ENCODE assay signal across 12 mouse cellular contexts in the genomic region with DNA sequence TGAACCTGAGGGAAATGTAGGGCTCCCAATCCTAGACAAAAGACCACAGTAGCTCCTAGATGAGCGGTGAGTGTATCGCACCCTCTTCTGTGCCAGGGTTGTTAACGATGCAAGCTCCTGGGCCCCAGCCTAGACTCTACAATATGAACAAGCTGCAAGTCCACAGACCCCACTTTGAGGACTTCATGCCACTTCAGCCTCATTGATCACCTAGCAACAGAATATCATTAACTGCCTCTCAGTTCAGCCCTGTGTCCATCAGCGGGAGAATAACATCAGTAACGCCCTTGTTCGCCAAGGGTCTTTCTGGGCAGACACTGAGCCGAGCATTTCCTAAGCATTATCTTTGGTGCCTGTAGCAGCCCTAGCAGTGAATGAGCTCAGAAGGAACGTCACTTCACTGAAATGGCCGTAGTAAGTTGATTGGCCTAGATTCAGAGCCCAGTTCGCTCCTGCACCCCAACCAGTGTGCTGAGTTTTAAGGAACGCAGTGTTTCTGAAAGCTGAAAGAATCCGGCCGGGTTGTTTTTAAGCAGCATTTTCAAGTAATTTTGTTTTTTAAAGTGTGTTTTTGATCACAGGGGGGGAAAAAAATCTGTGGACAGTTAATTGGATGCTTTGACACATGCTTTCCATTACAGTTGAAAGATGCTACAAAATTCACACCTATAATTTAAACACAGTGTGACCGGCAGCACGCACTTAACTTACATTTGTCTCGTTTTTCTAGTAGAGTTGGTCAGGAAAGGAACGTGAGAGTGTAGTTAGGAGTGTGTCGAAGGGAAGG. TPM values are rescaled to one million over a fixed set of nuclear protein-coding genes. Genes with fewer than 3 reads are reported as not detected.
DNase-seq lines count a peak whose midpoint lies in the region; ATAC-seq and TF ChIP-seq lines count a peak whose summit lies in the region.
"Had no signal": no experiment of that assay in that cellular context is flagged by ENCODE, and none has a peak within 500 bp of the region (broad histone marks: within the 10 kb centered on the region; RNA-seq: fewer than 3 reads in every experiment).

No protein-coding gene starts in this region.

- no peaks in the 10 kb centered on the region for H3K27me3 ChIP-seq in embryonic facial prominence, embryonic 14.5 days (replicated peaks; ENCODE audit: control insufficient read depth, insufficient read depth, low read length)
- no peaks in the 10 kb centered on the region for H3K27me3 ChIP-seq in hindbrain, postnatal 0 days (ENCODE audit: insufficient read depth, low read length)
- peaks cover 28% of the 10 kb centered on the region for H3K27me3 ChIP-seq in midbrain, embryonic 11.5 days (ENCODE audit: control insufficient read depth, insufficient read depth, low read length)
- H3K27me3 ChIP-seq: heart, embryonic 12.5 days had no signal

- no peak overlapping the region for H3K4me2 ChIP-seq in embryonic facial prominence, embryonic 14.5 days (ENCODE audit: low read depth, low read length)
- H3K4me2 ChIP-seq in hindbrain, postnatal 0 days (ENCODE audit: low read depth, low read length): no peak overlapping the region
- peak overlapping the region; percentile 10; the same call in 1 of the 2 replicates for H3K4me2 ChIP-seq in midbrain, embryonic 11.5 days
- H3K4me2 ChIP-seq: heart, embryonic 12.5 days had no signal

- TF ChIP-seq CTCF in cortical plate, adult 2 months (IDR thresholded peaks at IDR 0.05; ENCODE audit: extremely low read depth, insufficient read depth, low read length): no peak
- no peak for TF ChIP-seq CTCF in hindbrain, postnatal 0 days (IDR thresholded peaks at IDR 0.05; ENCODE audit: low read depth)

- peak overlapping the region; percentile 64 for H3K27ac ChIP-seq in cortical plate, adult 2 months (ENCODE audit: insufficient read depth, low read length)
- no peak overlapping the region for H3K27ac ChIP-seq in embryonic facial prominence, embryonic 14.5 days (replicated peaks; ENCODE audit: low read depth, low read length)
- peak overlapping the region; percentile 28; the same call in 1 of the 2 replicates for H3K27ac ChIP-seq in hindbrain, postnatal 0 days
- peak overlapping the region; percentile 49 for H3K27ac ChIP-seq in midbrain, embryonic 11.5 days (ENCODE audit: low read depth, low read length)
- H3K27ac ChIP-seq: kidney, postnatal 0 days had no signal

- no peak overlapping the region for H3K9ac ChIP-seq in embryonic facial prominence, embryonic 14.5 days (ENCODE audit: low read depth, low read length)
- H3K9ac ChIP-seq in hindbrain, postnatal 0 days (replicated peaks; ENCODE audit: low read length): no peak overlapping the region
- no peak overlapping the region for H3K9ac ChIP-seq in midbrain, embryonic 11.5 days (ENCODE audit: low read length)
- H3K9ac ChIP-seq: heart, embryonic 12.5 days had no signal

- H3K4me3 ChIP-seq in cortical plate, adult 2 months (ENCODE audit: insufficient read depth, low read length): no peak overlapping the region
- H3K4me3 ChIP-seq in embryonic facial prominence, embryonic 14.5 days (ENCODE audit: low read depth, low read length): no peak overlapping the region
- no peak overlapping the region for H3K4me3 ChIP-seq in hindbrain, postnatal 0 days (ENCODE audit: low read length)
- no peak overlapping the region for H3K4me3 ChIP-seq in midbrain, embryonic 11.5 days (ENCODE audit: low read depth, low read length)
- H3K4me3 ChIP-seq: heart, embryonic 12.5 days had no signal

- 76% methylated on average over 18 of the region's 18 CpGs for WGBS in embryonic facial prominence, embryonic 14.5 days
- 34% methylated on average over 18 of the region's 18 CpGs for WGBS in hindbrain, postnatal 0 days
- WGBS in midbrain, embryonic 11.5 days: 41% methylated on average over 18 of the region's 18 CpGs

- ATAC-seq in embryonic facial prominence, embryonic 14.5 days (ENCODE audit: low read depth): peak; percentile 41; the same call in 1 of the 2 replicates
- peak; percentile 97 for ATAC-seq in hindbrain, postnatal 0 days
- peak; percentile 94 for ATAC-seq in midbrain, embryonic 11.5 days (ENCODE audit: low FRiP score)
- ATAC-seq in erythroblast, adult 5-6 weeks (replicated peaks; ENCODE audit: low FRiP score, poor library complexity, severe bottlenecking): no peak

- no peak for TF ChIP-seq POLR2A in cortical plate, adult 2 months (IDR thresholded peaks at IDR 0.05; ENCODE audit: extremely low read depth, insufficient read depth, low read length)

- no peaks in the 10 kb centered on the region for H3K9me3 ChIP-seq in embryonic facial prominence, embryonic 14.5 days (ENCODE audit: control insufficient read depth, low read length)
- H3K9me3 ChIP-seq in hindbrain, postnatal 0 days (ENCODE audit: low read length): no peaks in the 10 kb centered on the region
- no peaks in the 10 kb centered on the region for H3K9me3 ChIP-seq in midbrain, embryonic 11.5 days (ENCODE audit: control insufficient read depth, low read length)
- H3K9me3 ChIP-seq: heart, embryonic 12.5 days had no signal

- DNase-seq in embryonic facial prominence, embryonic 14.5 days (ENCODE audit: low spot score): no peak
- DNase-seq in hindbrain, postnatal 0 days (ENCODE audit: low spot score): peak; percentile 82
- DNase-seq in midbrain, embryonic 11.5 days (ENCODE audit: low spot score, missing footprints): peak; percentile 93
- no peak for DNase-seq in kidney, adult 8-10 months
- DNase-seq in natural killer cell, adult 2 months (ENCODE audit: low spot score in 2 of 2): no peak
- DNase-seq in gastrocnemius, adult 18-20 months (ENCODE audit: low spot score): no peak
- DNase-seq: lung, adult 2 months; thymus, adult 18-20 months had no signal

- no peaks in the 10 kb centered on the region for H3K36me3 ChIP-seq in embryonic facial prominence, embryonic 14.5 days (ENCODE audit: control insufficient read depth, insufficient read depth, low read length)
- no peaks in the 10 kb centered on the region for H3K36me3 ChIP-seq in hindbrain, postnatal 0 days (ENCODE audit: insufficient read depth, low read length)
- no peaks in the 10 kb centered on the region for H3K36me3 ChIP-seq in midbrain, embryonic 11.5 days (ENCODE audit: control insufficient read depth, insufficient read depth, low read length)
- H3K36me3 ChIP-seq: heart, embryonic 12.5 days had no signal

- peaks cover 2% of the 10 kb centered on the region for H3K4me1 ChIP-seq in cortical plate, adult 2 months (ENCODE audit: control insufficient read depth, insufficient read depth, low read length)
- peaks cover 7% of the 10 kb centered on the region for H3K4me1 ChIP-seq in embryonic facial prominence, embryonic 14.5 days (ENCODE audit: control insufficient read depth, insufficient read depth, low read length)
- peaks cover 3% of the 10 kb centered on the region for H3K4me1 ChIP-seq in hindbrain, postnatal 0 days (ENCODE audit: insufficient read depth, low read length)
- peaks cover 15% of the 10 kb centered on the region for H3K4me1 ChIP-seq in midbrain, embryonic 11.5 days (ENCODE audit: control insufficient read depth, insufficient read depth, low read length)

RNA-seq across cellular contexts. Expression of gene Bcl10, which starts 32.1 kb away (rescaled TPM):
- 11.8 TPM in 2 replicates for polyA plus RNA-seq in cortical plate, adult 2 months (2012; rRNA removed)
- 52.1 and 54.8 TPM in 2 replicates for polyA plus RNA-seq in embryonic facial prominence, embryonic 14.5 days (2014; fragmentation: Nextera tagmentation; extraction: Ambion mirVana)
- 25.9 and 32.8 TPM in 2 replicates for total RNA-seq in hindbrain, postnatal 0 days (2014; rRNA removed)
- polyA plus RNA-seq in hindbrain, postnatal 0 days (2015; fragmentation: Nextera tagmentation; extraction: Ambion mirVana): 36.4 and 37.5 TPM in 2 replicates
- polyA plus RNA-seq in midbrain, embryonic 11.5 days (2014; fragmentation: Nextera tagmentation; extraction: Ambion mirVana): 57.4 and 59.2 TPM in 2 replicates
- 7.7 and 13.4 TPM in 2 replicates for total RNA-seq in erythroblast, adult 5-6 weeks (2015; ENCODE audit: low replicate concordance)
- 18.0 and 19.2 TPM in 2 replicates for total RNA-seq in erythroblast, adult 5-6 weeks (2017; ENCODE audit: low replicate concordance)
- total RNA-seq in gastrocnemius, adult 18-20 months (2021): 1 to 10 TPM; 9.4 to 9.7 TPM

RNA-seq across cellular contexts. Expression of gene 2410004B18Rik, which starts 47.3 kb away (rescaled TPM):
- 34.6 and 38.2 TPM in 2 replicates for polyA plus RNA-seq in cortical plate, adult 2 months (2012; rRNA removed)
- polyA plus RNA-seq in embryonic facial prominence, embryonic 14.5 days (2014; fragmentation: Nextera tagmentation; extraction: Ambion mirVana): 47.3 and 48.9 TPM in 2 replicates
- 30.8 and 33.3 TPM in 2 replicates for total RNA-seq in hindbrain, postnatal 0 days (2014; rRNA removed)
- polyA plus RNA-seq in hindbrain, postnatal 0 days (2015; fragmentation: Nextera tagmentation; extraction: Ambion mirVana): 69.5 and 75.0 TPM in 2 replicates
- 63.3 and 69.3 TPM in 2 replicates for polyA plus RNA-seq in midbrain, embryonic 11.5 days (2014; fragmentation: Nextera tagmentation; extraction: Ambion mirVana)
- 20.1 and 46.9 TPM in 2 replicates for total RNA-seq in erythroblast, adult 5-6 weeks (2015; ENCODE audit: low replicate concordance)
- total RNA-seq in erythroblast, adult 5-6 weeks (2017; ENCODE audit: low replicate concordance): 11.8 and 14.6 TPM in 2 replicates
- 10 to 100 TPM; 17.3 to 19.5 TPM for total RNA-seq in gastrocnemius, adult 18-20 months (2021)

Comparison
In these comparisons a context has a peak if more than half of its experiments do, and no peak if none do; other contexts are left out.
1. DNase-seq: peak in hindbrain, postnatal 0 days (single experiment) and midbrain, embryonic 11.5 days (single experiment); none in embryonic facial prominence, embryonic 14.5 days (single experiment), kidney, adult 8-10 months (0 of 2), natural killer cell, adult 2 months (0 of 2) and gastrocnemius, adult 18-20 months (single experiment).